Mouse (Mus musculus) midbrain, embryonic 12.5 days (tissue): Measurements from ENCODE around the gene Arap2. TPM values are rescaled to one million over a fixed set of nuclear protein-coding genes. Genes with fewer than 3 reads are reported as not detected.
"Not testable (repeated sequence)": the region's sequence is repeated elsewhere in the genome, so short reads cannot be mapped to it uniquely, and the experiment has no call there.

Experiments used
- ATAC-seq: fragments of 200-750 bp; cut with Nextera tagmentation; 2 replicates; pipeline ENCODE4 v1.8.0; 2017; ENCODE audit warnings: low read depth, moderate TSS enrichment, moderate library complexity; ENCODE audit not compliant: low FRiP score
- H3K27ac ChIP-seq: fragments of 300-500 bp; sonication (generic); replicated peaks from 2 replicates; pipeline ENCODE4 v1.5.1; 2016; ENCODE audit warnings: mild to moderate bottlenecking
- H3K27me3 ChIP-seq: fragments of 300-500 bp; sonication (generic); 2 replicates; pipeline ENCODE4 v1.6.1; 2016; ENCODE audit warnings: mild to moderate bottlenecking
- H3K36me3 ChIP-seq: fragments of 300-500 bp; sonication (generic); 2 replicates; pipeline ENCODE4 v1.6.1; 2016
- H3K4me1 ChIP-seq: fragments of 300-500 bp; sonication (generic); 2 replicates; pipeline ENCODE4 v1.6.1; 2016
- H3K4me2 ChIP-seq: fragments of 300-500 bp; sonication (generic); replicated peaks from 2 replicates; pipeline ENCODE4 v1.6.1; 2016; ENCODE audit warnings: mild to moderate bottlenecking, moderate library complexity
- H3K4me3 ChIP-seq: fragments of 300-500 bp; sonication (generic); 2 replicates; pipeline ENCODE4 v1.5.1; 2016; ENCODE audit warnings: mild to moderate bottlenecking
- H3K9ac ChIP-seq: fragments of 300-500 bp; sonication (generic); replicated peaks from 2 replicates; pipeline ENCODE4 v1.6.1; 2016; ENCODE audit warnings: mild to moderate bottlenecking, moderate library complexity
- H3K9me3 ChIP-seq: fragments of 300-500 bp; sonication (generic); 2 replicates; pipeline ENCODE4 v1.6.1; 2016; ENCODE audit warnings: mild to moderate bottlenecking
- WGBS: fragments of 180-500 bp; shearing (Covaris S2); methylation state at CpG from one replicate; pipeline ENCODE4 v1.1.7; 2016; 5-methylcytosine and 5-hydroxymethylcytosine counted together
- polyA plus RNA-seq: library from polyadenylated mRNA; unstranded; fragments of >200 nt; fragmentation: Nextera tagmentation; extraction: Ambion mirVana; gene quantifications from 2 replicates; pipeline ENCODE4 v1.2.1, GENCODE M21; 2016

The Arap2 gene
- polyA plus RNA-seq, 1 experiment from 2014 or later = 1.1 TPM

- WGBS = 79% methylated on average over 5 of the region's 5 CpGs
- no peak for ATAC-seq
- H3K27me3 ChIP-seq = peaks cover 10% of the 10 kb centered on the region
Measured at GRCm38 (mm10) chr5:62764161-62764560, 1.8 kb downstream of the Arap2 start.

DNA sequence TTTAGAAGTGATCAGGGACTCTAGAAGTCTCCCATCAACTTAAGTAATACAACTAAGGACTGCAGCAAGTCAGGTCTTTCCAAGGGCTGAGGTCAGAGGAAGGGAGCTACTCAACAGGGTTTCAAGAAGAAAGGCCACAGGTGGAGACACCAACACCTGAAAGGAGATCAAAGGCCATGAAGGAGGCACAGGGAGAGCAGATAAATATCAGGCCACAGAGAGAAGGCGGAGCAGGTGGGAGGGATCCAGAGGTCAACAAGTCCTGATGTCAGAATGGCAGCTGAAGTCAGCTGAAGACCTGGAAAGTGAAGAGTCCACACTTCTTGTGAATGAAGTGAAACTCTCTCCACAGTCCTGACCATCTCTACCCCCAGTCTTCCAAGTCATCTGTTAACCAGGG, 2.9 kb downstream of the Arap2 start:
- Histone ChIP-seq H3K4me1 (0 out of 2 replicates have a peak, but pooled peaks cover 3% of the 10 kb centered on the region), H3K27me3 (peaks cover 10% of the 10 kb centered on the region), H3K4me3 (no peak overlapping the region), H3K9me3 (no peaks in the 10 kb centered on the region), H3K9ac (no peak overlapping the region), H3K27ac (no peak overlapping the region), H3K36me3 (no peaks in the 10 kb centered on the region), H3K4me2 (no peak overlapping the region)
- WGBS = 100% methylated on average over 1 of the region's 1 CpGs
- ATAC-seq = no peak

More at GRCm38 (mm10) chr5:62764161-62764560, 1.8 kb downstream of the Arap2 start:
- H3K9me3 ChIP-seq = no peaks in the 10 kb centered on the region
- H3K36me3 ChIP-seq = no peaks in the 10 kb centered on the region
- H3K9ac ChIP-seq = no peak overlapping the region
- no peak overlapping the region for H3K4me2 ChIP-seq
- H3K4me1 ChIP-seq = 0 out of 2 replicates have a peak, but pooled peaks cover 3% of the 10 kb centered on the region
- H3K4me3 ChIP-seq = no peak overlapping the region
- no peak overlapping the region for H3K27ac ChIP-seq

DNA sequence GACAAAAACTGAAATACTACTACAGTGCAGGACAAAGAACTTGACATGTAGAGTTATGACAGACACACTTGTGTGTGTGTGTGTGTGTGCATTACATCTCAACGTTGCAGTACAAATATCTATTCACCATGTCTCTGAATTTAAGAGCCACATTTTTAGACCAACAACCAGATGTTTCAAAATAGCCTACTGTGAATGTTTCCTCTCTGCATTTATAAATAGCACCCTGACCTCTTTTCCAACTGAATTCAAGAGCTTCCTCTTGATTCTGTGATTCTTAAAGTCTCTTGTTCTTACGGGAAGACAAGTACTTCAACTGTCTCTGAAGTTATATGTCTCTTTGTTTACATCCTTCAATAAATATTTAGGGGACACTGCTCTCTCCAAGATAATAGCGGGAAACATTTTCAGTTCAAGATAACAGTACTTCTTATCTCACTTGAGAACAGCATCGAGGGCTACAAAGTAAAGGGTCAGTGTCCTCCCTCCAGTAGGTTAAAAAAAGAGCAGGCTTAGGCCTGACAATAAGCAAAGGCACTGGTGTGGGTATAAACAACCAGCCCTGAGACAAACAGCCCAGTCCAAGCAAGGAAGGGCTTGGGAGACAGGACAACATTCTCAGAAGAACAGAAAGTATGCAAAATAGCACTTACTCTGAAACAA, 3.5 kb downstream of the Arap2 start:
- no peak overlapping the region for H3K27ac ChIP-seq
- ATAC-seq = no peak
- no peak overlapping the region for H3K4me2 ChIP-seq
- H3K4me3 ChIP-seq = no peak overlapping the region
- H3K27me3 ChIP-seq = peaks cover 10% of the 10 kb centered on the region
- no peaks in the 10 kb centered on the region for H3K36me3 ChIP-seq
- WGBS = 79% methylated on average over 4 of the region's 4 CpGs
- H3K4me1 ChIP-seq = 0 out of 2 replicates have a peak, but pooled peaks cover 3% of the 10 kb centered on the region
- H3K9me3 ChIP-seq = no peaks in the 10 kb centered on the region
- H3K9ac ChIP-seq = no peak overlapping the region

GRCm38 (mm10) chr5:62760791-62761504, 5.0 kb downstream of the Arap2 start:
- H3K27me3 ChIP-seq = 0 out of 2 replicates have a peak, but pooled peaks cover 3% of the 10 kb centered on the region
- H3K27ac ChIP-seq = no peak overlapping the region
- WGBS = 46% methylated on average over 5 of the region's 5 CpGs
- no peak overlapping the region for H3K4me3 ChIP-seq
- H3K9ac ChIP-seq = no peak overlapping the region
- H3K4me1 ChIP-seq = 0 out of 2 replicates have a peak, but pooled peaks cover 3% of the 10 kb centered on the region
- no peaks in the 10 kb centered on the region for H3K36me3 ChIP-seq
- no peak overlapping the region for H3K4me2 ChIP-seq
- H3K9me3 ChIP-seq = no peaks in the 10 kb centered on the region
- ATAC-seq = no peak

DNA sequence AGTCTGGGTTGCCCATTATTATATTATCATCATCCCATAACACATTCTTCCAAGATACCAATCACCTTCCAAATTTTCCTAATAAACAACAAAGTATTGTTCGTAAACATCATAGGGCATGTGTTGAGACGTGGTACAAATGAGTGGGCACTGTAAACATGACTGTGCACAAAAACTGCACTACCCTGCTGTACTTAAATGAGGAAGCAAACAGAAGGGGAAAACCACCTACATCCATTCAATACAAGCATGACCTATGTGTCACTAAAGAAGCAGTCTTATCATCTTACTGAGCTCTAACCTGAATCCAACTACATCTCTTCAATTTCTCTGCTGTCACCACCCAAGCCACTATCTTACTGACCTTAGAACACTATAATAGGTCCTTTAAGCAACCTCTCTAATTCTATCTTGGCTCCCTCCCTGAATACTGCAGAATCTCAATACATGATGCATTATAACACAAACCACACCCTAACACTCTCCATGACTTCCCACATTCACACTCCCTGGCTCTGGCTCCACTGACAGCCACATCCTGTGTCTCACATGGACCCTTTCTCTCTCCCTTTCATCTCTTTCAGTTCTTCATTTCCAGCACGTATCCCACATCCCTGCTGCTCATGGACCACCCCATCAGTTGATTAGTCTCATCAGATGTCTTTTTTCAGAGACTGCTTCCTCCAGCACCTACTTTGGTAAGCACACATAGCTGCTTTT, 10.0 kb downstream of the Arap2 start:
- 0 out of 2 replicates have a peak, but pooled peaks cover 2% of the 10 kb centered on the region for H3K4me1 ChIP-seq
- H3K9ac ChIP-seq = no peak overlapping the region
- H3K36me3 ChIP-seq = no peaks in the 10 kb centered on the region
- H3K4me3 ChIP-seq = no peak overlapping the region
- H3K4me2 ChIP-seq = no peak overlapping the region
- 86% methylated on average over 3 of the region's 3 CpGs for WGBS
- H3K9me3 ChIP-seq = no peaks in the 10 kb centered on the region
- no peak for ATAC-seq
- H3K27ac ChIP-seq = no peak overlapping the region
- no peaks in the 10 kb centered on the region for H3K27me3 ChIP-seq

- Histone ChIP-seq H3K27me3 (no peaks in the 10 kb centered on the region), H3K4me2 (no peak overlapping the region), H3K4me1 (0 out of 2 replicates have a peak, but pooled peaks cover 2% of the 10 kb centered on the region), H3K9ac (no peak overlapping the region), H3K36me3 (no peaks in the 10 kb centered on the region), H3K27ac (no peak overlapping the region), H3K9me3 (no peaks in the 10 kb centered on the region), H3K4me3 (no peak overlapping the region)
- no peak for ATAC-seq
- 80% methylated on average over 3 of the region's 3 CpGs for WGBS
Measured at GRCm38 (mm10) chr5:62752934-62753333, 13.0 kb downstream of the Arap2 start.

DNA sequence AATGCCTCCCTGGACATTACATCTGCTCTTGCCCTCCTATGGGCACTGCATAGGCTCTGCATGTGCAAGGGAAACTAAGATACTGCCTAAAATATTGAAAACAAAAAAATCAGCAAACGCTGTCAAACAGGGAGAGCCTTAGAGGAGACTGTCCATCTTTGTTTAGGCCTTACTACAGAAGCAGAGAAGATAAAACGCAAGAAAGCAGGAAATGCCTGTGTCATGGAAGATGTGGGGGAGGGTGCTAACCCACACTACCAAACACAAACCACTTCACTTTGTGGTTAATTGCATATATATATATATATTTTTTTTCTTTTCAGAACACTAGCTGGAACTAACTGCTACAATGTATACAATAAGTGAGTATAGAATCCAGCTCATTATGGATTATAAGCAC, 14.3 kb downstream of the Arap2 start:
- 66% methylated on average over 2 of the region's 2 CpGs for WGBS
- H3K36me3 ChIP-seq = no peaks in the 10 kb centered on the region
- peak; percentile 23; the same call in 1 of the 2 replicates for ATAC-seq
- no peak overlapping the region for H3K4me2 ChIP-seq
- H3K9me3 ChIP-seq = no peaks in the 10 kb centered on the region
- H3K4me1 ChIP-seq = 0 out of 2 replicates have a peak, but pooled peaks cover 2% of the 10 kb centered on the region
- no peaks in the 10 kb centered on the region for H3K27me3 ChIP-seq
- no peak overlapping the region for H3K27ac ChIP-seq
- H3K4me3 ChIP-seq = no peak overlapping the region
- H3K9ac ChIP-seq = no peak overlapping the region

DNA sequence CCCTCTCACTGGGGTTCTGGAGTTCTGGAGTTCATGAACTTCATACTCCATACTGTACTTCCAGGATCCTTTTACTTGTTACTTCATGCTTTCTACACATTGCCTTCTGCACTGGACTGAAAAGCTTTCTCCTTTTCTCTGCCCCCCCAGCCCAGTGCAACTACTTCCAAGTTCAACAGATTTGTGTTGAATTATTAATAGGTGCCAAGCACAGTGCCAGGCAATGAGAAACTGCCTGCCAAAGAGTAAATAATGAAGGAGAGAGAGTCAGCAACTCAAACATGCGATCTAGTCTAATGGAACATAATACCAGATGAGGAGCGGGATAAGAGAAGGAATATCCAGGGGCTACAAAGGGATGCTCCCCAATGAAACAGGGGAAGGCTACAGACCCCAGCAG, 17.8 kb downstream of the Arap2 start:
- ATAC-seq = no peak
- WGBS = 90% methylated on average over 2 of the region's 2 CpGs
- Histone ChIP-seq H3K9me3 (no peaks in the 10 kb centered on the region), H3K36me3 (no peaks in the 10 kb centered on the region), H3K27me3 (no peaks in the 10 kb centered on the region), H3K4me3 (no peak overlapping the region), H3K9ac (no peak overlapping the region), H3K4me1 (0 out of 2 replicates have a peak, but pooled peaks cover 2% of the 10 kb centered on the region), H3K27ac (no peak overlapping the region), H3K4me2 (no peak overlapping the region)

DNA sequence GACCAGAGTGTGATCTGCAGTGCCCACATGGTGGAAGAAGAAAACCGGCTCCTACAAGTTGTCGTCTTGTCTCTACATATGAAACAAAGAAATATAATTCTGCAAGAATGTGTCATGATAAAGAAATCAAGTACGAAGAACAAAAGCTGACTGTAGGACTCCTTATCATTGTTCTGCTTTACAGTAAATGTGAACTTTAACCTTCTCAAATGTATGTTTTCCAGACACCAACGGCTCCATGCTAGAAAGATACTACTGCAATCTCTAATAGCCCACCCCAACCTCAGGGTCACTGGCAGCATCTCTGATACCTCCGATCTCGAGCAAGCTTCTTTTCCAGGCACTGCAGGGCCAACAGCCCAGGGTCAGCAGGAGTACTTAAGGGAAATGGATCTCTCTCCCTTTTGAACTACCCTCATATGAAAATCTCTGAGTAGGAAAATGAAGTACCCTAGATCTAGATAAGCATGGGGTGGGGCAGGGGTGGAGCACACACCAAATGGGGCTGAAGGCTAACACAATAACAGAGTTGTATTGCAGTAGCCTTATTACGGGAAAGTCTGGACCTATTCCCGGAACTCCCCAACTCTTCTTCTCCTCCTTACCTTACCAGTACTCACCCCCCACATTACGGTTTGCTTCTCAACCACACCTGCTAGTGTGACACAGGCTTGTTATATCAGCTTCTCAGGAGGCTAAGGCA, 22.6 kb downstream of the Arap2 start:
- Histone ChIP-seq H3K27ac (no peak overlapping the region), H3K4me2 (no peak overlapping the region), H3K27me3 (no peaks in the 10 kb centered on the region), H3K4me1 (no peaks in the 10 kb centered on the region), H3K4me3 (no peak overlapping the region), H3K9me3 (no peaks in the 10 kb centered on the region), H3K36me3 (no peaks in the 10 kb centered on the region), H3K9ac (no peak overlapping the region)
- 87% methylated on average over 9 of the region's 9 CpGs for WGBS
- ATAC-seq = no peak

DNA sequence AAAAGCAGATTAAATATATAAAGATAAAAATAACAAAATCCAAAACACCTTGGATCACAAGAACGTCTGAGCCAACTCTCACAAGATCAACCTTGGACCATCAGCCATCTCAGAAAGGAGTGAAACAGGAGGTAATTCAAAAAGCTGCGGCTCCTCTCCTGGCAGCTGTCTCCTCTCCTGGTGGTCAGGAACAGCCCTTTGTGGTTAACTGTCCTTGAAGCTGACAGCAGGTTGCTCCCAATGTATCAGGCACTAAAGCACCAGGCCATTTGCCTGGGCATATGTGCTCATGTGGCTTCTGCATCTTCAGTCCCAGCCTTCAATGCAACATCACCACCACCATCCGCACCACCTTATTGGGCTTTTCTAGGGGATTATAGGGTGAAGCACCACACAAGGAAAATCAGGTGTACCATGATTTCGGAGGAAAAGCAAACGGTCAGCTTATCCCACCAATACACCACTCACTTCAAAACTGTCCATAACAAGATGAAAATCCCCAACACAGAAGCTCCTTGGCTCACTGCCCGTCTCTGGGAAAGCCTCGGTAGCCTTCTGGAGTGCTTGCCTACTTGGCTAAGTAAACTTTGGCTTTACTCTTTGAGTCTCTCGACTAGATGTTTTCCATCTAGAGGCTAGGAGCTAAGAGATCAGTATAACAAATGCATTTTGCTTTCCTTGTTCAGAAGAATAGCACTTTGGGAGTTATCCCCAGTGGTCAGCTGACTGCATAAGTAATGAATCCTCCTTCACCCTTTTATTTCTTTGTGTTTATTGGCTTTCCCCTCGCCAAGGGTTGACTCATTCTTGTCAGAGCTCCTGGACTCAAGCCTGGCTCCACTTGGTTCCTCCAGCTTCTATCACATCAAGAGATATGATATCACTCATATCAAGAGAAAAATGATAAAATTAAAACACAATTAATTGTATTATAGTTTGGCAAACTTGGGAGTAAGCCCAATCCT, 26.2 kb downstream of the Arap2 start:
- no peaks in the 10 kb centered on the region for H3K27me3 ChIP-seq
- no peaks in the 10 kb centered on the region for H3K9me3 ChIP-seq
- no peak overlapping the region for H3K27ac ChIP-seq
- no peaks in the 10 kb centered on the region for H3K4me1 ChIP-seq
- 80% methylated on average over 9 of the region's 9 CpGs for WGBS
- no peaks in the 10 kb centered on the region for H3K36me3 ChIP-seq
- H3K4me2 ChIP-seq = no peak overlapping the region
- no peak overlapping the region for H3K9ac ChIP-seq
- no peak overlapping the region for H3K4me3 ChIP-seq
- ATAC-seq = no peak

DNA sequence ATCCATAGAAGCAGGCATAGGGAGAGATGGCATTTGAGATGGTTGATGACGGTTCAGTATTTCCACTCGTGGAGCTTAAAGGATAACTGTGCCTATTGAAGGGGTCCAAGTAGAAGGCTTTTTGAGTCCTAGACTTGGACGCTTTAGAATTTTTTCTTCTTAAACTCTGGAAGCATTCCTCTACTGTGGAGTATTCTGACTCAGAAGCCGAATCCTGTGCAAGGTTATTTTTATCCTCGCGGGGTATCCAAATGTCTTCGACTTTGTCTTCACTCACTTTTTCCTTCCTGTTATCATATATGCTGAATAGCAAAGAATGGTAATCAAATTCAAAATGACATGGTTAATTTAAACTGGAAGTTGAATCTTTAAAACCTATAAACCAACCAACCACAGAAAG, 35.4 kb downstream of the Arap2 start:
- not testable (repeated sequence) for H3K4me2 ChIP-seq, H3K27me3 ChIP-seq, H3K27ac ChIP-seq, H3K9ac ChIP-seq, H3K9me3 ChIP-seq, H3K36me3 ChIP-seq, H3K4me1 ChIP-seq, H3K4me3 ChIP-seq, ATAC-seq
- 96% methylated on average over 7 of the region's 7 CpGs for WGBS
